Mouse (Mus musculus) neural tube, embryonic 11.5 days (tissue): ENCODE data around the gene Evc2. TPM values are rescaled to one million over a fixed set of nuclear protein-coding genes. Genes with fewer than 3 reads are reported as not detected.

Experiments used
- ATAC-seq: fragments of 200-750 bp; cut with Nextera tagmentation; 2 replicates; pipeline ENCODE4 v1.8.0; 2017; ENCODE audit warnings: moderate number of reproducible peaks, mild to moderate bottlenecking, moderate TSS enrichment, moderate library complexity; ENCODE audit not compliant: insufficient read depth, low FRiP score, low TSS enrichment
- DNase-seq: peaks from one replicate; pipeline ENCODE4 v3.0.0-alpha.2; 2015; ENCODE audit warnings: low spot score
- H3K27ac ChIP-seq: fragments of 300-500 bp; sonication (generic); 2 replicates; pipeline ENCODE4 v1.5.1; 2014; ENCODE audit warnings: low read depth, mild to moderate bottlenecking, low read length
- H3K27me3 ChIP-seq: fragments of 300-500 bp; sonication (generic); 2 replicates; pipeline ENCODE4 v1.6.1; 2014; ENCODE audit warnings: mild to moderate bottlenecking, low read length, mixed read lengths; ENCODE audit not compliant: control insufficient read depth, insufficient read depth
- H3K36me3 ChIP-seq: fragments of 300-500 bp; sonication (generic); 2 replicates; pipeline ENCODE4 v1.6.1; 2014; ENCODE audit warnings: mild to moderate bottlenecking, low read length, moderate library complexity, mixed read lengths; ENCODE audit not compliant: control insufficient read depth, insufficient read depth
- H3K4me1 ChIP-seq: fragments of 300-500 bp; sonication (generic); 2 replicates; pipeline ENCODE4 v1.6.1; 2014; ENCODE audit warnings: low read length, mixed read lengths; ENCODE audit not compliant: control insufficient read depth, insufficient read depth
- H3K4me2 ChIP-seq: fragments of 300-500 bp; sonication (generic); 2 replicates; pipeline ENCODE4 v1.6.1; 2014; ENCODE audit warnings: low read depth, mild to moderate bottlenecking, moderate library complexity
- H3K4me3 ChIP-seq: fragments of 300-500 bp; sonication (generic); 2 replicates; pipeline ENCODE4 v1.5.1; 2014; ENCODE audit warnings: low read depth, low read length
- H3K9ac ChIP-seq: fragments of 300-500 bp; sonication (generic); 2 replicates; pipeline ENCODE4 v1.6.1; 2014; ENCODE audit warnings: mild to moderate bottlenecking, low read length
- H3K9me3 ChIP-seq: fragments of 300-500 bp; sonication (generic); 2 replicates; pipeline ENCODE4 v1.6.1; 2016; ENCODE audit warnings: low read length; ENCODE audit not compliant: control insufficient read depth
- WGBS: fragments of 180-500 bp; shearing (Covaris S2); extraction: QIAGEN DNeasy Blood & Tissue Kit; methylation state at CpG from one replicate; pipeline ENCODE4 v1.1.7; 2014; 5-methylcytosine and 5-hydroxymethylcytosine counted together
- polyA plus RNA-seq: library from polyadenylated mRNA; unstranded; fragments of >200 nt; fragmentation: Nextera tagmentation; extraction: Ambion mirVana; gene quantifications from 2 replicates; pipeline ENCODE4 v1.2.1, GENCODE M21; 2014

The Evc2 gene
- 13.2 and 13.5 TPM in 2 replicates for polyA plus RNA-seq

- WGBS, result under 1% methylated on average over 27 of the region's 27 CpGs
- Histone ChIP-seq H3K4me1 (peaks cover 24% of the 10 kb centered on the region), H3K9me3 (no peaks in the 10 kb centered on the region), H3K4me2 (peak within 1 kb of the TSS; percentile 75), H3K27me3 (no peaks in the 10 kb centered on the region), H3K36me3 (no peaks in the 10 kb centered on the region; the same call in 1 of the 2 replicates), H3K4me3 (peak within 1 kb of the TSS; percentile 46), H3K9ac (peak within 1 kb of the TSS; percentile 76), H3K27ac (0 out of 2 replicates have a peak within 1 kb of the TSS, but pooled peaks have one; percentile 42)
- DNase-seq (peak; percentile 82), ATAC-seq (peak; percentile 71)
Observed at GRCm38 (mm10) chr5:37338288-37338687, at the start of gene Evc2. Gene Evc2 (plus strand): TSS chr5:37338499.

- WGBS, result 20% methylated on average over 3 of the region's 3 CpGs
- Histone ChIP-seq H3K4me2 (no peak overlapping the region), H3K27me3 (no peaks in the 10 kb centered on the region), H3K27ac (no peak overlapping the region), H3K9ac (no peak overlapping the region), H3K4me3 (no peak overlapping the region), H3K4me1 (no peaks in the 10 kb centered on the region), H3K36me3 (peaks cover 3% of the 10 kb centered on the region), H3K9me3 (no peaks in the 10 kb centered on the region)
- ATAC-seq (no peak), DNase-seq (peak; percentile 56)
Observed at GRCm38 (mm10) chr5:37289236-37289635, 49.1 kb upstream of the Evc2 start.

- Histone ChIP-seq H3K27ac (no peak overlapping the region), H3K9ac (no peak overlapping the region), H3K9me3 (no peaks in the 10 kb centered on the region), H3K4me2 (no peak overlapping the region), H3K27me3 (no peaks in the 10 kb centered on the region), H3K36me3 (no peaks in the 10 kb centered on the region; the same call in none of the 2 replicates), H3K4me3 (no peak overlapping the region), H3K4me1 (no peaks in the 10 kb centered on the region)
- peak; percentile 36 for DNase-seq
- ATAC-seq, result no peak
- WGBS, result 70% methylated on average over 9 of the region's 9 CpGs
Observed at GRCm38 (mm10) chr5:37290983-37291382, 47.3 kb upstream of the Evc2 start.

- H3K4me3 ChIP-seq, result no peak overlapping the region
- no peak overlapping the region for H3K4me2 ChIP-seq
- DNase-seq (no peak), ATAC-seq (no peak)
- H3K27ac ChIP-seq, result no peak overlapping the region
- no peaks in the 10 kb centered on the region for H3K4me1 ChIP-seq
- no peaks in the 10 kb centered on the region for H3K27me3 ChIP-seq
- H3K9me3 ChIP-seq, result no peaks in the 10 kb centered on the region
- no peaks in the 10 kb centered on the region; the same call in 1 of the 2 replicates for H3K36me3 ChIP-seq
- no peak overlapping the region for H3K9ac ChIP-seq
- WGBS, result 84% methylated on average over 10 of the region's 10 CpGs
Observed at GRCm38 (mm10) chr5:37296717-37297116, 41.6 kb upstream of the Evc2 start.

GRCm38 (mm10) chr5:37298370-37298769 is 39.9 kb upstream of the Evc2 start:
- no peak overlapping the region for H3K27ac ChIP-seq
- no peaks in the 10 kb centered on the region for H3K27me3 ChIP-seq
- no peak overlapping the region for H3K9ac ChIP-seq
- no peaks in the 10 kb centered on the region for H3K9me3 ChIP-seq
- WGBS, result 29% methylated on average over 7 of the region's 7 CpGs
- H3K4me2 ChIP-seq, result no peak overlapping the region
- peak; percentile 46 for DNase-seq
- no peak overlapping the region for H3K4me3 ChIP-seq
- no peaks in the 10 kb centered on the region; the same call in 1 of the 2 replicates for H3K36me3 ChIP-seq
- no peak for ATAC-seq
- no peaks in the 10 kb centered on the region for H3K4me1 ChIP-seq

- no peak overlapping the region for H3K4me2 ChIP-seq
- H3K9me3 ChIP-seq, result no peaks in the 10 kb centered on the region
- no peak overlapping the region for H3K27ac ChIP-seq
- H3K36me3 ChIP-seq, result peaks cover 8% of the 10 kb centered on the region
- H3K4me1 ChIP-seq, result no peaks in the 10 kb centered on the region
- 91% methylated on average over 9 of the region's 9 CpGs for WGBS
- DNase-seq (no peak), ATAC-seq (no peak)
- no peaks in the 10 kb centered on the region for H3K27me3 ChIP-seq
- H3K9ac ChIP-seq, result no peak overlapping the region
- no peak overlapping the region for H3K4me3 ChIP-seq
Observed at GRCm38 (mm10) chr5:37310026-37310425, 28.3 kb upstream of the Evc2 start.

- Histone ChIP-seq H3K9me3 (no peaks in the 10 kb centered on the region), H3K4me1 (no peaks in the 10 kb centered on the region), H3K4me2 (no peak overlapping the region), H3K27ac (no peak overlapping the region), H3K4me3 (no peak overlapping the region), H3K9ac (no peak overlapping the region), H3K27me3 (no peaks in the 10 kb centered on the region), H3K36me3 (peaks cover 11% of the 10 kb centered on the region)
- 89% methylated on average over 12 of the region's 12 CpGs for WGBS
- ATAC-seq (no peak), DNase-seq (no peak)
Observed at GRCm38 (mm10) chr5:37312980-37313722, 25.1 kb upstream of the Evc2 start.

GRCm38 (mm10) chr5:37318715-37319114 is 19.6 kb upstream of the Evc2 start:
- Histone ChIP-seq H3K9me3 (no peaks in the 10 kb centered on the region), H3K4me2 (no peak overlapping the region), H3K36me3 (peaks cover 6% of the 10 kb centered on the region), H3K4me1 (no peaks in the 10 kb centered on the region), H3K27ac (no peak overlapping the region), H3K27me3 (no peaks in the 10 kb centered on the region), H3K4me3 (no peak overlapping the region), H3K9ac (no peak overlapping the region)
- ATAC-seq, result no peak
- WGBS, result 92% methylated on average over 6 of the region's 6 CpGs
- DNase-seq, result no peak

GRCm38 (mm10) chr5:37320174-37320573 is 18.1 kb upstream of the Evc2 start:
- Histone ChIP-seq H3K9me3 (no peaks in the 10 kb centered on the region), H3K9ac (no peak overlapping the region), H3K4me3 (no peak overlapping the region), H3K4me1 (no peaks in the 10 kb centered on the region), H3K36me3 (peaks cover 5% of the 10 kb centered on the region; the same call in 1 of the 2 replicates), H3K4me2 (no peak overlapping the region), H3K27ac (no peak overlapping the region), H3K27me3 (no peaks in the 10 kb centered on the region)
- WGBS, result 74% methylated on average over 3 of the region's 3 CpGs
- ATAC-seq, result no peak
- no peak for DNase-seq
